Mouse (Mus musculus) right cerebral cortex, postnatal 25 days (tissue): ENCODE measurements around the gene Aasdh.
"Not testable (repeated sequence)": the region's sequence is repeated elsewhere in the genome, so short reads cannot be mapped to it uniquely, and the experiment has no call there.

Source experiments
- DNase-seq: peaks from one replicate; pipeline ENCODE4 v3.0.0; 2022

Gene Aasdh

GRCm38 (mm10) chr5:76905405-76906154, at the start of gene Aasdh:
Aasdh (minus strand) TSS chr5:76905514.
- DNase-seq = peak; percentile 96

DNA sequence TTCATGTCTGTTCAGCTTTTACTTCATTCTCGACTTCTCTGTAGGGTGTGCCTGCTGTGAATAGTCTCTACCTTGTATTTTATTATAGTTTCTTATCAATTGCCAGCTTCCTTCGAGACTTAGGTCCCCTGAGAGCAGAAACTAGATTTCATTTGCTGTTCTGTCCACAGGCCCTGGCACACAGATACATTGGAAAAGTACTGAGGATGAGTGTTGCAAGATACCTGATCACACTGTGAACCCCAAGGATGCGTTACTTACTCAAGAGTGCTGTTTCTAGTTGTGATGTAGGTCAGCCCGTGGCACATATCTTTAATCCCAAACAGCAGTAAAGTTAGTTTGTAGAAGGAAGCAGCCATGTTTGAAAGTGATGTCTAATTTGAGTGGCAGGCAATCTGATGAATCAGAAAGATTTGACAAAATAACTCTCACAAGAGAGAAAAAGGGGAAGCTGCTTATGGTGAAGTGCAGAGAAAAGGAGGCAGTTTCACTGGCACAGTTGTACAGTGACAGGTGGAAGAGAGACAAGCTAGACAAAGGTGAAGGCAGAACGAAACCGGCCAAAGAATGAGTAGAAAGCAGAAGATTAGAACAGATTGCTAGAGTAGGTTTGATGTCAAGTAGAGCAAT, 49.1 kb upstream of the Aasdh start:
- no peak for DNase-seq

DNA sequence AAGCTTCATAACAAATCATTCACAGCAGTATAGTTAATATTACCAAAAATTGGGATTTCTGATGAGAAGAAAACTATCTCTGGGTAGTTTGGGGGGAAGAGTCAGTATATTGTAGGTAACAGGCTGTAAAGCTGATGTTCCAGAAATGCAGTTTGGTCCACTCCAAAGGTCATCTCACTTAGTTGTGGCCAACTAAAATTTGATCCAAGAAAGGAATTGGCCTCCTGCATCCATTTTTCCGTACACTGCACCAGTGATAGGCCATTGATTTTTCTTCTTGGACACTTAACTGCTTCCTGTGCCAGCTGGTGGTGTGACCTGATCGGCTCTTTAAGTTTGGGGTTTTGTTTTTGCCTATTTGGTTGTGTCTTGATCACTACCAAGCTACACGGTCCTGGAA, 48.5 kb upstream of the Aasdh start:
- no peak for DNase-seq

GRCm38 (mm10) chr5:76952112-76953040, 47.1 kb upstream of the Aasdh start:
- no peak for DNase-seq

DNA sequence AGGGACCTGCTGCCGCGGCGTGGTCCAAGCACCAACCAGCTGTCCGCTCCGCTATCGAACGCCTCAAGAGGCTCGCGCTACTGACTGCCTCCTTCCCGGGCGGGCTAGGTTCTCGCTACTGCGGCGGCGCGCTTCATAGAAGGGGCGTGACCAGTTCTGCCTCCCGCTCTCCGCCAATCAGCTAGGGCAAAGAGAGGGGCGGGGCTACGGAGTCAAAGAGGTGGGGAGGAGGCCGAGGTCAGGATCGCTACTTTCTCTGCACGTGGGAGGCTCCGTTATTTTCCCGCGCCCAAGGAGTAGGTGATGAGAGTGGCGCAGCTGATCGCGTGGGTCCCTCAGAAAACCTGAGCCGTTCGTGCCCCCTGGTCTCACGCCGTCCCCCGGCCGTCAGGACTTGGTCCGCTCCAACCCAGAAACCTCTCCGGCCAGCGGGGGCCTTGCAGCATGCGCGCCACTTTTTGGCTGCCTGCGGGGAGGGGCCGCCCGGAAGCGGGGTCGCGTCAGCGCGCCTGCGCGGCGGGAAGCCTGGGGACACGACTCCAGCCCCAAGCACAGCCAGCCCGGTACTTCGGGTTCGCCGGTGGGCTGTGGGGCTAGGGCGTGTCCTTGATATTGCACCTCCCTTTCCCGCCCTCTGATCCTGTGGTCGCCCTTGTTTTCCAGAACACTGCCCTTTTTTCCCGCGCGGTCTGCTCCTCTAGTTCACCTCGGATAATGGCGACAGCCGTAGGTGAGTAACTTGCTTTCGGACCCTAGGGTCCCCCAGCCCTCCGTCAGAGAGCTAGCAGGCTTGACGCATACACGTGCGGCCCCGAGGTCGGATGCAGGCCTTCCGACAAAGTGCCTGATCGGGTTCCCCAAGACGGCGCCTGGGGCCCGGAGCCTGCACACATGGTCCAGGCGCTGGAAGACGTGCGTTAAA, 46.1 kb upstream of the Aasdh start, which contains the start of the genes Paics and Ppat:
Gene Paics (plus strand): TSS at position 202 of the 922 bp plus-strand sequence.
Gene Ppat (minus strand): TSS at position 473 of the 922 bp plus-strand sequence.
- peak; percentile 97 for DNase-seq

DNA sequence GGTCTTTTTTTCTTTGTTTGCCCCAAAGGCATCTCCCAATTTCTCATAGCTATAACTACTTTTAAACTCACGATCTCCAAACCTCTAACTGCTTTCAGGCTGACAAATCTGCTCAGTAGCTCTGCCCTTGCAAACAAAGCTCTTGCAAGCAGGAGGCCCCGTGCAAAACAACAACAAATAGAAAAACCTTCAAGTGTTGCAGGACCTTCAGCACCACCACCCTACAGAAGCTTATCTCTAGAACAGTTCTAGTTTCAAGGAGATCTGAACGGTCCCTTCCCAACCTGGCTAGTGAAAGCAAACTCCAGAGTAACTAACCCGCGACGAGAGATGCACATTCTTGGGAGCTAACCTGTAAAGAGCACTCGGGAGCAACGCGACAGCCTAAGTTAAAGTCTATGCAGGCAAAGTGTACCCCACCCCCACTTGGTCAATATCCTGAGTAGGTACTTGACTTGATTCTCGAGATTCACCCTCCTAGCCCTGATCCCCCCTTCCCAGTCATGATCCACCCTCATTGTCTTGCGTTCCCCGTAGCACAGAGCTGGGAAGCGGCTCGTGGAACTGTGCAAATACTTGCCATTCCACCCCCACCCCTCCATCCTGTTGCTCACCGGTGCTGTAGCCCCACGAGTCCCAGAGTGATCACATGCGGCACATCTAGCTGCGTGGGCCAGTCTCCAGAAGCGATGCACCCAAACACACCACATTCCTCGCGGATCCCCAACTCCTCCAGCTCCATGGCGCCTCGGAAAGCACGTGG, 45.2 kb upstream of the Aasdh start:
- no peak for DNase-seq

GRCm38 (mm10) chr5:76947758-76948157, 42.4 kb upstream of the Aasdh start:
- DNase-seq = no peak

DNA sequence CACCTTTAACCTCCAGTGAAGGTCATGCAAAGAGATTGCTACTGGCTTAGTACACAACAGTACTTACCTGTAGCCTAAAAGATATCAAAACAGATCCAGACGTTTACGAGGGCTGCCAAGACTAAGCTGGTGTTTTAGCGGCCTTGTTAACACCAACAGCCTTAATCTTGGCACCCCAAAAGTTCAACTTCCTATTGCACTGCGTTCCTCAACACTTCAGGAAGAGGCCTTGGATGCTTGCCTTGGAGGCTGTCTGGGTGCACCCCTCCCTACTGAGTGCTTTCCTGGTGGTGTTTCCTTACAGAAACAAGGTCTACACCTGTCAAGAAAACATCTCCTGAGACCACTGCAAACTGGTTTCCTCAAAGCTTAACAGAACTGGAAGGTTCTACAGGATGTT, 41.8 kb upstream of the Aasdh start:
- DNase-seq = no peak

GRCm38 (mm10) chr5:76945678-76946033, 40.3 kb upstream of the Aasdh start:
- no peak for DNase-seq

- DNase-seq = no peak
Measured at GRCm38 (mm10) chr5:76944965-76945677, 39.8 kb upstream of the Aasdh start.

- no peak for DNase-seq
Measured at GRCm38 (mm10) chr5:76942505-76942904, 37.2 kb upstream of the Aasdh start.

GRCm38 (mm10) chr5:76941975-76942374, 36.7 kb upstream of the Aasdh start:
- no peak for DNase-seq

GRCm38 (mm10) chr5:76939717-76940116, 34.4 kb upstream of the Aasdh start:
- no peak for DNase-seq

- DNase-seq = no peak
Measured at GRCm38 (mm10) chr5:76929180-76929877, 24.0 kb upstream of the Aasdh start.

DNA sequence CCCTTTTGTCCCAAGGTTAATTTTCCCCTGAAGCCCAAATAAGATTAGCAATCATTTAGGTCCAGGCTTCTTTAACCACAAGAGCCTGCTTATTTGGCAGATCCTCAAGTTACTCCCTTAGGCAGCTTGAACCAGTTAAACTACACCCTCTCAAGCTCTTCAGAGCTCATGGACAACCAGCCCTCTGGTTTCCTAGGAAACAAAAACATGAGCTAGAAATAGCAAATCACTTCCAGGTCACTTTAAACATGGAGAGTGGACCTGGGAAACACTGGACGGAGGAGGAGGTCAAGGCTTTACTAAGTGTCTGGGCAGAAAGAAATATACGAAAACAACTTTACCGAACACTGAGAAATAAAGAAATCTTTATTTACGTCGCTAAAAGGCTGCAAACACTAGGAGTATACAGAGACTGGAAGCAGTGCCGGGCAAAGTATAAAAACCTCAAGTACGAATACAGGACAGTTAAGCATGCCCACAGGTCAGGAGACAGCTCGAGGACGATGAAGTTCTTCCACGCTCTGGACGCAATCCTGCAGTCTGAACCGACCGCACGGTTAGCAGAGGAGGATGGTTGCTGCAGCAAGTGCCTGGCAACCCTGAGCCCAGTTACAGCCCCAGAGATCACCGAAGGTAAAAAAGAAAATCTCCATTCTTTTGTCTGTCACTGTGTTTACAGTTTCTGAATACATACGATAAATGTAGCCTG, 23.0 kb upstream of the Aasdh start:
- no peak for DNase-seq

DNA sequence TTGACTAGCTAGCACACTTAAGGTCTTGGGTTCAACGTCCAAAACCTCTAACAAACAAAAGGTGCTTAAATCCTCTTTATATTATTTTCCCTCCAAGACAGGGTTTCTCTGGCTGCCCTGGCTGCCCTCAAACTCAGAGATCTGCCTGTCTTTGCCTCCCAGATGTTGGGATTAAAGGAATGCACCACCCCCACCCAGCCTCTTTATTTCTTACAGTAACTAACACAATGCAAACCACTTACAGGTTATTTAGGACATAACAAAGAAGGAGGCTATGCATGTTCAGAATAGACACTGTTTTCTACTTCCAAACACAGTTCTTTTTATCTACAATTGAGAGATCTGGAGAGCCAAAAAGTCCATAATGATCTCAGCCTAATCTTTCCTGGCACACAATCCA, 19.0 kb upstream of the Aasdh start:
- DNase-seq = no peak

DNA sequence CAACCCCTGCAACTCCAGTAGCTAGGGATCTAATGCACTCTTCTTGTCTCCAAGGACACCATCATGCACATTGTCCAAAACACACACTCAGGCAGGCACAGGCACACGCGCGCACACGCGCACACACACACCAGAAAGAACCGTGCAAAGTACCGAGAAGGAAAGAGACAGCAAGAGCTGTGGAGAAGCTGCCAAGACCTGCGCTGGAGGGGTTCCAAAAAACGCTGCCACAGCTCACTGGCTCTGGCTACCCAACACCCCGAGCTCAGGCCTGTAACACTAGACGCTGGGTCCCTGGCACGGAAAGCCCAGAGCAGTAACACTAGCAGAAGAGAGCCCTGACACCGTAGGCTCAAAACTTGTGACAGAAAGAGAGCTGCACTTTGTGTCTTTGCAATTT, 18.1 kb upstream of the Aasdh start:
- DNase-seq = peak; percentile 42

GRCm38 (mm10) chr5:76922833-76923232, 17.5 kb upstream of the Aasdh start:
- DNase-seq = no peak

- not testable (repeated sequence) for DNase-seq
Measured at GRCm38 (mm10) chr5:76912522-76912921, 7.2 kb upstream of the Aasdh start.
